Comparison of ENCODE assay signal across 8 mouse cellular contexts in the genomic region with DNA sequence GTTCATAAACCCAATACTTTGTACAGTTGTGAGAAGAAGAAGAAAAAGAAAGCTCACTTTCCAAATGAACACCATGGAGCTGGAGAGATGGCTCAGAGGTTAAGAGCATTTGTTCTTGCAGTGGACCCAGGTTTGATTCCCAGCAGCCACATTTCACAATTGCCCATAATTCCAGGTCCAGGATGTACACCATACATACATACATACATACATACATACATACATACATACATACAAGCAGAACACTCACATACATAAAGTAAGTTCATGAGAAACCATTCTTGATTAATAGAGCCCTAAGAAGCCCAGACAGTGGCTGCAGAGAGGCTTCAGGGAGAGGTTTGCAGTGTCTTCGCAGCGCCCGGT. TPM values are rescaled to one million over a fixed set of nuclear protein-coding genes. Genes with fewer than 3 reads are reported as not detected.
DNase-seq lines count a peak whose midpoint lies in the region; ATAC-seq lines count a peak whose summit lies in the region.

No protein-coding gene starts in this region.

- H3K4me1 ChIP-seq in kidney, embryonic 16.5 days (ENCODE audit: insufficient read depth, low read length) = peaks cover 7% of the 10 kb centered on the region
- H3K4me1 ChIP-seq in embryonic facial prominence, embryonic 10.5 days = peaks cover 8% of the 10 kb centered on the region
- peaks cover 5% of the 10 kb centered on the region for H3K4me1 ChIP-seq in intestine, embryonic 14.5 days (replicated peaks; ENCODE audit: control insufficient read depth, insufficient read depth, low read length)
- peaks cover 3% of the 10 kb centered on the region; the same call in 1 of the 2 replicates for H3K4me1 ChIP-seq in neural tube, embryonic 11.5 days (ENCODE audit: control insufficient read depth, insufficient read depth, low read length)

- H3K36me3 ChIP-seq in kidney, embryonic 16.5 days (ENCODE audit: insufficient read depth, low read length) = no peaks in the 10 kb centered on the region
- H3K36me3 ChIP-seq in embryonic facial prominence, embryonic 10.5 days (replicated peaks) = no peaks in the 10 kb centered on the region
- H3K36me3 ChIP-seq in intestine, embryonic 14.5 days (ENCODE audit: control insufficient read depth, insufficient read depth, low read length) = no peaks in the 10 kb centered on the region
- no peaks in the 10 kb centered on the region for H3K36me3 ChIP-seq in neural tube, embryonic 11.5 days (ENCODE audit: control insufficient read depth, insufficient read depth, low read length)

- H3K4me3 ChIP-seq in kidney, embryonic 16.5 days (ENCODE audit: low read length) = peak overlapping the region; percentile 77
- H3K4me3 ChIP-seq in embryonic facial prominence, embryonic 10.5 days = peak overlapping the region; percentile 85
- H3K4me3 ChIP-seq in intestine, embryonic 14.5 days (ENCODE audit: low read depth, low read length) = peak overlapping the region; percentile 61
- H3K4me3 ChIP-seq in neural tube, embryonic 11.5 days (ENCODE audit: low read depth, low read length) = peak overlapping the region; percentile 68

- H3K27me3 ChIP-seq in kidney, embryonic 16.5 days (ENCODE audit: insufficient read depth, low read length) = no peaks in the 10 kb centered on the region
- H3K27me3 ChIP-seq in embryonic facial prominence, embryonic 10.5 days (replicated peaks; ENCODE audit: low read depth, poor library complexity, severe bottlenecking) = no peaks in the 10 kb centered on the region
- H3K27me3 ChIP-seq in intestine, embryonic 14.5 days (replicated peaks; ENCODE audit: control insufficient read depth, insufficient read depth, low read length) = no peaks in the 10 kb centered on the region
- H3K27me3 ChIP-seq in neural tube, embryonic 11.5 days (ENCODE audit: control insufficient read depth, insufficient read depth, low read length) = no peaks in the 10 kb centered on the region

- WGBS in kidney, embryonic 16.5 days = 0% methylated on average over 3 of the region's 3 CpGs
- WGBS in embryonic facial prominence, embryonic 10.5 days = 0% methylated on average over 3 of the region's 3 CpGs
- 0% methylated on average over 3 of the region's 3 CpGs for WGBS in intestine, embryonic 14.5 days
- WGBS in neural tube, embryonic 11.5 days = 0% methylated on average over 3 of the region's 3 CpGs

- DNase-seq in kidney, postnatal 10 days = no peak
- no peak for DNase-seq in embryonic facial prominence, embryonic 10.5 days (ENCODE audit: low spot score)
- peak; percentile 53 for DNase-seq in intestine, embryonic 14.5 days (ENCODE audit: low spot score)
- no peak for DNase-seq in neural tube, embryonic 11.5 days (ENCODE audit: low spot score)
- DNase-seq in right cerebral cortex, postnatal 36 days (ENCODE audit: low spot score in 2 of 2) = no peak
- no peak for DNase-seq in urinary bladder, adult 18-20 months (ENCODE audit: low spot score in 2 of 2)
- DNase-seq in left cerebral cortex, adult 8-10 months (ENCODE audit: low spot score in 2 of 2) = no peak

- ATAC-seq in kidney, embryonic 16.5 days (ENCODE audit: low FRiP score, low TSS enrichment) = no peak
- ATAC-seq in intestine, embryonic 14.5 days (replicated peaks; ENCODE audit: low FRiP score, low TSS enrichment, low read depth) = no peak
- ATAC-seq in neural tube, embryonic 11.5 days (ENCODE audit: insufficient read depth, low FRiP score, low TSS enrichment) = no peak

- peak overlapping the region; percentile 93 for H3K9ac ChIP-seq in kidney, embryonic 16.5 days (replicated peaks; ENCODE audit: low read length)
- H3K9ac ChIP-seq in intestine, embryonic 14.5 days (ENCODE audit: low read length) = peak overlapping the region; percentile 62
- peak overlapping the region; percentile 92 for H3K9ac ChIP-seq in neural tube, embryonic 11.5 days (ENCODE audit: low read length)

- no peaks in the 10 kb centered on the region for H3K9me3 ChIP-seq in kidney, embryonic 16.5 days (ENCODE audit: low read length)
- H3K9me3 ChIP-seq in embryonic facial prominence, embryonic 10.5 days = no peaks in the 10 kb centered on the region
- no peaks in the 10 kb centered on the region for H3K9me3 ChIP-seq in intestine, embryonic 14.5 days (ENCODE audit: control insufficient read depth, low read length)
- no peaks in the 10 kb centered on the region for H3K9me3 ChIP-seq in neural tube, embryonic 11.5 days (ENCODE audit: control insufficient read depth, low read length)

- peak overlapping the region; percentile 60 for H3K4me2 ChIP-seq in kidney, embryonic 16.5 days (replicated peaks; ENCODE audit: low read depth, low read length)
- H3K4me2 ChIP-seq in intestine, embryonic 14.5 days (ENCODE audit: low read length) = peak overlapping the region; percentile 56
- H3K4me2 ChIP-seq in neural tube, embryonic 11.5 days (ENCODE audit: low read depth) = peak overlapping the region; percentile 62

- peak overlapping the region; percentile 84 for H3K27ac ChIP-seq in kidney, embryonic 16.5 days (ENCODE audit: low read length)
- peak overlapping the region; percentile 95 for H3K27ac ChIP-seq in embryonic facial prominence, embryonic 10.5 days (replicated peaks)
- H3K27ac ChIP-seq in intestine, embryonic 14.5 days (ENCODE audit: low read depth) = peak overlapping the region; percentile 72
- H3K27ac ChIP-seq in neural tube, embryonic 11.5 days (ENCODE audit: low read depth, low read length) = peak overlapping the region; percentile 68

RNA-seq across cellular contexts. Expression of gene Klhdc1, which starts 0.4 kb away (rescaled TPM):
- polyA plus RNA-seq in kidney, embryonic 16.5 days (2015; fragmentation: Nextera tagmentation; extraction: Ambion mirVana) = 5.9 and 9.9 TPM in 2 replicates
- polyA plus RNA-seq in embryonic facial prominence, embryonic 10.5 days (2016; fragmentation: Nextera tagmentation; extraction: Ambion mirVana) = 1.8 and 4.0 TPM in 2 replicates
- polyA plus RNA-seq in intestine, embryonic 14.5 days (2014; fragmentation: Nextera tagmentation; extraction: Ambion mirVana) = 7.3 and 7.4 TPM in 2 replicates
- 1.7 and 2.7 TPM in 2 replicates for polyA plus RNA-seq in neural tube, embryonic 11.5 days (2014; fragmentation: Nextera tagmentation; extraction: Ambion mirVana)
- total RNA-seq in left cerebral cortex, adult 8-10 months (2022) = 10 to 100 TPM; 21.8 to 23.6 (median 22.9) TPM

RNA-seq across cellular contexts. Expression of gene Pole2, which starts 13.4 kb away (rescaled TPM):
- polyA plus RNA-seq in kidney, embryonic 16.5 days (2015; fragmentation: Nextera tagmentation; extraction: Ambion mirVana) = 26.2 and 26.4 TPM in 2 replicates
- polyA plus RNA-seq in embryonic facial prominence, embryonic 10.5 days (2016; fragmentation: Nextera tagmentation; extraction: Ambion mirVana) = 28.8 and 32.0 TPM in 2 replicates
- polyA plus RNA-seq in intestine, embryonic 14.5 days (2014; fragmentation: Nextera tagmentation; extraction: Ambion mirVana) = 28.1 and 29.8 TPM in 2 replicates
- polyA plus RNA-seq in neural tube, embryonic 11.5 days (2014; fragmentation: Nextera tagmentation; extraction: Ambion mirVana) = 26.5 and 26.8 TPM in 2 replicates
- total RNA-seq in left cerebral cortex, adult 8-10 months (2022) = under 1 TPM; 0.18 to 0.63 (median 0.32) TPM

RNA-seq across cellular contexts. Expression of gene Gm49384, which starts 37.3 kb away (rescaled TPM):
- polyA plus RNA-seq in kidney, embryonic 16.5 days (2015; fragmentation: Nextera tagmentation; extraction: Ambion mirVana) = 26.8 and 28.7 TPM in 2 replicates
- polyA plus RNA-seq in embryonic facial prominence, embryonic 10.5 days (2016; fragmentation: Nextera tagmentation; extraction: Ambion mirVana) = 48.2 and 49.0 TPM in 2 replicates
- 25.8 and 29.4 TPM in 2 replicates for polyA plus RNA-seq in intestine, embryonic 14.5 days (2014; fragmentation: Nextera tagmentation; extraction: Ambion mirVana)
- 31.9 and 32.1 TPM in 2 replicates for polyA plus RNA-seq in neural tube, embryonic 11.5 days (2014; fragmentation: Nextera tagmentation; extraction: Ambion mirVana)
- 1 to 10 TPM; 2.9 to 5.0 (median 4.1) TPM for total RNA-seq in left cerebral cortex, adult 8-10 months (2022)

RNA-seq across cellular contexts. Expression of gene Dnaaf2, which starts 43.2 kb away (rescaled TPM):
- polyA plus RNA-seq in kidney, embryonic 16.5 days (2015; fragmentation: Nextera tagmentation; extraction: Ambion mirVana) = 8.8 and 10.5 TPM in 2 replicates
- polyA plus RNA-seq in embryonic facial prominence, embryonic 10.5 days (2016; fragmentation: Nextera tagmentation; extraction: Ambion mirVana) = 15.4 and 17.0 TPM in 2 replicates
- 8.1 and 8.7 TPM in 2 replicates for polyA plus RNA-seq in intestine, embryonic 14.5 days (2014; fragmentation: Nextera tagmentation; extraction: Ambion mirVana)
- 9.7 and 11.4 TPM in 2 replicates for polyA plus RNA-seq in neural tube, embryonic 11.5 days (2014; fragmentation: Nextera tagmentation; extraction: Ambion mirVana)
- total RNA-seq in left cerebral cortex, adult 8-10 months (2022) = 1 to 10 TPM; 1.3 to 1.7 (median 1.5) TPM

RNA-seq across cellular contexts. Expression of gene Gm49383, which starts 44.5 kb away (rescaled TPM):
- polyA plus RNA-seq in kidney, embryonic 16.5 days (2015; fragmentation: Nextera tagmentation; extraction: Ambion mirVana) = 32.6 and 34.2 TPM in 2 replicates
- polyA plus RNA-seq in embryonic facial prominence, embryonic 10.5 days (2016; fragmentation: Nextera tagmentation; extraction: Ambion mirVana) = 57.7 and 57.9 TPM in 2 replicates
- polyA plus RNA-seq in intestine, embryonic 14.5 days (2014; fragmentation: Nextera tagmentation; extraction: Ambion mirVana) = 27.5 and 32.5 TPM in 2 replicates
- polyA plus RNA-seq in neural tube, embryonic 11.5 days (2014; fragmentation: Nextera tagmentation; extraction: Ambion mirVana) = 29.9 and 36.3 TPM in 2 replicates
- 1 to 10 TPM; 4.7 to 5.8 (median 5.3) TPM for total RNA-seq in left cerebral cortex, adult 8-10 months (2022)
